Comparison of ENCODE assay signal across 11 mouse cellular contexts in genomic region chr8:37072905-37073304, GRCm38 (mm10).
A peak's percentile ranks its signal among the peaks of the same experiment; 100 is the strongest.
DNase-seq lines count a peak whose midpoint lies in the region; ATAC-seq and TF ChIP-seq lines count a peak whose summit lies in the region.
"Had no signal": no experiment of that assay in that cellular context is flagged by ENCODE, and none has a peak within 500 bp of the region (broad histone marks: within the 10 kb centered on the region; RNA-seq: fewer than 3 reads in every experiment).

No protein-coding gene starts in this region.

- no peaks in the 10 kb centered on the region for H3K36me3 ChIP-seq in kidney, embryonic 16.5 days (ENCODE audit: insufficient read depth, low read length)
- H3K36me3 ChIP-seq: G1E had no signal

- H3K4me2 ChIP-seq in kidney, embryonic 16.5 days (replicated peaks; ENCODE audit: low read depth, low read length): no peak overlapping the region

- ATAC-seq in kidney, embryonic 16.5 days (ENCODE audit: low FRiP score, low TSS enrichment): no peak

- H3K4me3 ChIP-seq in gastrocnemius, adult 2 months: no peak overlapping the region
- H3K4me3 ChIP-seq in kidney, embryonic 16.5 days (ENCODE audit: low read length): no peak overlapping the region
- H3K4me3 ChIP-seq in cortical plate, adult 2 months (ENCODE audit: insufficient read depth, low read length): no peak overlapping the region

- H3K4me1 ChIP-seq in kidney, embryonic 16.5 days (ENCODE audit: insufficient read depth, low read length): no peaks in the 10 kb centered on the region
- no peaks in the 10 kb centered on the region for H3K4me1 ChIP-seq in cortical plate, adult 2 months (ENCODE audit: control insufficient read depth, insufficient read depth, low read length)

- DNase-seq in gastrocnemius, adult 2 months: no peak
- no peak for DNase-seq in gastrocnemius, postnatal 4 days (ENCODE audit: low spot score in 2 of 2)
- peak; percentile 20 to 31 for DNase-seq in kidney, postnatal 4 days
- DNase-seq in ES-CJ7 (ENCODE audit: low read depth, low spot score): peak; percentile 58
- no peak for DNase-seq in urinary bladder, adult 18-20 months (ENCODE audit: low spot score in 2 of 2)
- DNase-seq in spleen, postnatal 36 days (ENCODE audit: low spot score in 2 of 2): no peak
- DNase-seq: layer of hippocampus, adult 9-11 months had no signal

- intact Hi-C loops in gastrocnemius, adult 2 months (cut with DNase I): loop anchor here (10.0 kb wide), 1 partner anchor 878 kb away; no protein-coding TSS in a partner anchor

- TF ChIP-seq POLR2A in cortical plate, adult 2 months (IDR thresholded peaks at IDR 0.05; ENCODE audit: extremely low read depth, insufficient read depth, low read length): no peak

- H3K27ac ChIP-seq in gastrocnemius, adult 2 months: no peak overlapping the region
- H3K27ac ChIP-seq in kidney, embryonic 16.5 days (ENCODE audit: low read length): no peak overlapping the region
- no peak overlapping the region for H3K27ac ChIP-seq in cortical plate, adult 2 months (ENCODE audit: insufficient read depth, low read length)
- H3K27ac ChIP-seq: liver, embryonic 14.5 days had no signal

- no peaks in the 10 kb centered on the region for H3K9me3 ChIP-seq in kidney, embryonic 16.5 days (ENCODE audit: low read length)
- H3K9me3 ChIP-seq: G1E had no signal

- H3K27me3 ChIP-seq in kidney, embryonic 16.5 days (ENCODE audit: insufficient read depth, low read length): no peaks in the 10 kb centered on the region

- no peak overlapping the region for H3K9ac ChIP-seq in kidney, embryonic 16.5 days (replicated peaks; ENCODE audit: low read length)
- H3K9ac ChIP-seq: liver, embryonic 14.5 days had no signal

- TF ChIP-seq CTCF in gastrocnemius, adult 2 months (IDR thresholded peaks at IDR 0.05): peak; percentile 45
- peak; percentile 19; the same call in 1 of the 2 replicates for TF ChIP-seq CTCF in cortical plate, adult 2 months (IDR thresholded peaks at IDR 0.05; ENCODE audit: extremely low read depth, insufficient read depth, low read length)

- WGBS in kidney, embryonic 16.5 days: 20% methylated on average over 2 of the region's 2 CpGs

Comparison
In these comparisons a context has a peak if more than half of its experiments do, and no peak if none do; other contexts are left out.
1. DNase-seq: peak in kidney, postnatal 4 days (2 of 2) and ES-CJ7 (single experiment); none in gastrocnemius, adult 2 months (single experiment), gastrocnemius, postnatal 4 days (0 of 2), urinary bladder, adult 18-20 months (0 of 2) and spleen, postnatal 36 days (0 of 2).